Mouse (Mus musculus): ENCODE data around the gene Mrpl2. TPM values are rescaled to one million over a fixed set of nuclear protein-coding genes. Genes with fewer than 3 reads are reported as not detected.

Gene Mrpl2
- total RNA-seq, 2 experiments from 2014 or later = 82.7 to 120 TPM

DNA sequence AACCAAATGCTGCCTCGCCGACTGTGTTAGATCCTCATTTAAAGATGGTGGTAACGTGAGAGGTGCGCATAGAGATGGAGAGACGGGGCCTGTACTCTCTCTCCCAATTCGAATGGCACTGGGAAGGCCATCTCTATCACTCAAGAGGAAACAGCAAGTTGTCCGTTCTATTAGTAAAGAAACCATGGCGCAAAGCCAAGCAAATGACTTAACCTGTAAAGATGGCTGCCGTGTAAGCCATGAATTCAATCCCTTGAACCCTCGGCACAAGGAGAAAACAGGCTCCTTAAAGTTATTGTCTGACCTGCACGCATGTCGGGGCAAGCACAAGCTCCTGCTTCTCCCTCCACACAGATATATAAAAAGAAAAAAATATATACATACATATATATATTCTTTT lies 28.2 kb upstream of the Mrpl2 start:
- intact Hi-C loops (cut with DNase I) = no loop called here
- no peak for DNase-seq
- Histone ChIP-seq H3K27ac (no peak overlapping the region), H3K4me3 (no peak overlapping the region)
- no peak for TF ChIP-seq CTCF (IDR thresholded peaks at IDR 0.05)

GRCm38 (mm10) chr17:46618394-46618768 lies 27.6 kb upstream of the Mrpl2 start:
- DNase-seq = no peak
- H3K4me3 ChIP-seq = no peak overlapping the region
- TF ChIP-seq CTCF (IDR thresholded peaks at IDR 0.05) = no peak
- intact Hi-C loops (cut with DNase I) = no loop called here
- no peak overlapping the region for H3K27ac ChIP-seq

- DNase-seq = no peak
- H3K27ac ChIP-seq = no peak overlapping the region
Measured at GRCm38 (mm10) chr17:46618769-46619682, 27.0 kb upstream of the Mrpl2 start.

GRCm38 (mm10) chr17:46619683-46620357 lies 26.2 kb upstream of the Mrpl2 start:
- Histone ChIP-seq H3K4me3 (no peak overlapping the region), H3K27ac (no peak overlapping the region)
- TF ChIP-seq CTCF (IDR thresholded peaks at IDR 0.05) = no peak
- no peak for DNase-seq
- intact Hi-C loops (cut with DNase I) = no loop called here

More at GRCm38 (mm10) chr17:46618769-46619682, 27.0 kb upstream of the Mrpl2 start:
- intact Hi-C loops (cut with DNase I) = no loop called here
- no peak for TF ChIP-seq CTCF (IDR thresholded peaks at IDR 0.05)
- H3K4me3 ChIP-seq = no peak overlapping the region

DNA sequence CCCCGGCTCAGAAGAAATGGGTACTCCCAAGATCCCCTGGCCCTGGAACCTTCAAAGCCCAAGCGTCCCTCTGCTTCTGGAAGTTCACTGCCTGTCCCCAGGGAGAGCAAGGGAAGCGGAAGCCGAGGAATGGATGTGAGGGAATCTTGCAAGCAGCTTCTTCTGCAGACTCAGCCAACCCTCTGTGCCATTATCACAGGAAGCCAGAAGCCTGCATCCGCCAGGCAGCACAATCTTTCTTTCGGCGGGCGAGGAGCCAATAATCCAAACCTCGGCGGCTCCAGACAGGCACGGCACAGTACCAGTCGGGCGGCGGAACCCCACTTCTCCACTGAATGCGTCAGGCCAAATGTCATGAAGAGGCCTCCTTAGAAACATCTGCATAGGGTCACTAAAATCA lies 24.7 kb upstream of the Mrpl2 start:
- DNase-seq = peak; percentile 42
- intact Hi-C loops (cut with DNase I) = no loop called here
- TF ChIP-seq CTCF (IDR thresholded peaks at IDR 0.05) = no peak
- Histone ChIP-seq H3K4me3 (peak overlapping the region; percentile 17; the same call in 1 of the 2 replicates), H3K27ac (no peak overlapping the region)

DNA sequence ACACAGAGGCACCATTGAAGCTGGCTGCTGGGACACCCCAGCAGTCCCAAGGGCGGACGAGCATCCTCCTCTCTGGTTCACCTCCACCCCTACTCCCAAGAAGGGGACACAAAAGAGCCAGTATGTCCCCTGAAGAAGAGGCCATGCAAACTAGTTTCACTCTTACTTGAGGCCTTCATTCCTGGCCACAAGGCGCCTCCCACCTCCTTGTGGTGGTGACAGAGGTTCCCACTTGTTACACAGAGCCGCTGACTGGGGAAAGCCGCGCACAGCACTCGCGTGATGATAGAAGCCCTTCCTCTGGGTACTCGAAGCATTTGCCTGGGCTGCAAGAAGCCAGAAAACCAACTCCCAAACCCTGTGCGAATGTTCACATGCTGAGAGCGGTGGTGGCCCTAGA lies 23.8 kb upstream of the Mrpl2 start:
- no peak overlapping the region for H3K4me3 ChIP-seq
- TF ChIP-seq CTCF (IDR thresholded peaks at IDR 0.05) = no peak
- H3K27ac ChIP-seq = no peak overlapping the region
- intact Hi-C loops (cut with DNase I) = no loop called here
- DNase-seq = no peak

- TF ChIP-seq CTCF (IDR thresholded peaks at IDR 0.05) = peak; percentile 14; the same call in 1 of the 2 replicates
- no peak for DNase-seq
- no peak overlapping the region for H3K4me3 ChIP-seq
- intact Hi-C loops (cut with DNase I) = no loop called here
- H3K27ac ChIP-seq = peak overlapping the region; percentile 32
Measured at GRCm38 (mm10) chr17:46623819-46624557, 22.0 kb upstream of the Mrpl2 start.

DNA sequence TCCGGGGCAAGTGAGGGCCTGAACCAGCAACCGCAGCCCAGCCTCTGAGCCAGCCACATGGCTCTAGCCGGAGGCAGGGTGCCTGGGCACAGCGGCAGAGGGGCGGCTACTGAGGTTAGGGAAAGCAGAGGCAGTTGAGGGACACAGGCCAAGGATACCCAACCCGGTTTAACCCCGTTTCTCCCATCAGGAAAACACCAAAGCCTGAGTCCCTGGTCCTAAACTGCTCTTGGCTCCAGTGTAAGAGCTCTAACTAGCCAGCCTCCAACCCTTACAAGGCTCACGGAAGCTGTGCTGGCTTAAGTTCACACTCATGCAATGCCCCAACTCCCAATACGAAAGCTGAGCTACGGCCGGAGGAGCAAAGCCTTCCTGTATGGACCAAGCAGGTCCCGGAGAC lies 21.4 kb upstream of the Mrpl2 start:
- TF ChIP-seq CTCF (IDR thresholded peaks at IDR 0.05) = no peak
- intact Hi-C loops (cut with DNase I) = no loop called here
- Histone ChIP-seq H3K4me3 (no peak overlapping the region), H3K27ac (peak overlapping the region; percentile 32)
- no peak for DNase-seq

DNA sequence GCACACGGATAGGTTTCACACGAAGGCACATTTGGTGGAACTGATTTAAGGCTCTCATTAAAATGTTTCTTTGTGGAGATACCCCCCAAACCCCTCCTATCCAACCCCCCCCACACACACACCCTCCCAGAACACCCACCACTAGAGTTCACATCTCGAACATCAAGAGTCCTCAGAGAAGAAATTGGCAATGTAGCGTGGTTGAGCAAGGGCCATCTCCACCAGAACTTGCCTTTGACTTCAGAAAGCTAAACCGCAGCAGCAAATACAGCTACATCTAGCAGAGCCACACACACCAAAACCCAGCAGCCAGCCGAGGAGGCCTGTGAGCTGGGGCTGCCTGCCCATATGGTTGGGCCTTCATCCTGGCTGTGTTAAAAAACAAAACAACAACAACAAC lies 18.6 kb upstream of the Mrpl2 start:
- Histone ChIP-seq H3K27ac (no peak overlapping the region), H3K4me3 (no peak overlapping the region)
- DNase-seq = no peak
- TF ChIP-seq CTCF (IDR thresholded peaks at IDR 0.05) = no peak
- intact Hi-C loops (cut with DNase I) = no loop called here

- no peak for DNase-seq
- H3K4me3 ChIP-seq = peak overlapping the region; percentile 83
- intact Hi-C loops (cut with DNase I) = no loop called here
- peak overlapping the region; percentile 63 for H3K27ac ChIP-seq
- TF ChIP-seq CTCF (IDR thresholded peaks at IDR 0.05) = no peak
Measured at GRCm38 (mm10) chr17:46628471-46628790, 17.6 kb upstream of the Mrpl2 start.

DNA sequence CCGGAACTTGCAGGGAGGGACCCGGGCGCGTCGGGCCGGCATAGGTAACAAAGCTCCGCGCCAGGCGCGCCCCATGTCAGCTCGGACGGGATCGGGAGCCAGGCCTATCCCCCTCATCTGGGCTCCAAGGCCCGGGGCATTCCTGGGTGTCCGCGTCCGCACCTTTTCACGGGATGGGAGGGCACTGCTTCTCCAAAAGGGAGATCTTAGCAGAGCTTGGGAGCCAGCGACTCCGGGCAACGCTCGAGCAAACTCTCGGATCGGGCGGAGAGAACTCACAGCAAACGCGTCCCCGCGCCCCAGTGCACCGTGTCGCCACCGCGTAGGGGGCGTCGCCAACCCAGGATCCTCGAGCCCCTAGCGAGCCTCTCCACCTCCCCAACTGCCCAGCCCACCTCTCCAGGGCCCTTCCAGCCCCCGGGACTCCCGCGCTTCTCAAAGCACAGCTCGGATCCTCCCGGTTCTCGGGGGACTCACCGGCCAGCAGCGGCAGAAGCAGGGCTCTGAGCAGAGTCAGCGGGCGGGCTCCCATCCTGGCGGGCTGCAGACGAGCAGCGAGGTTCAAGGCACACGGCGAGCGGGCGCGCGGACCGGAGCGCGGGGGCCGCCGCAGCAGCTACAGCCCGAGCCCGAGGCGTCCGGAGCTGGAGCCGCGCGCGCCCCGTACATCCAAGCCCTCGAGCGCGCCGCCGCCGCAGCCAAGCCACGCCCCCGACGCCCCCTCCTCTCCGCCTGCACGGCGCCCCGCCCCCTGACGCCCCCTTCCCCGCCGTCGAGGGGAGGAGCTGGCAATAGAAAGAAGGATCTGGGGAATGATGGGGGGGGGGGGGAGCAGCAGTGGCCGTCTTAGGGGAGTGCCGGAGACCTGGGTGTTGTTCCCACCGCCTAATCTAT lies 17.0 kb upstream of the Mrpl2 start, which contains the start of gene Ptk7:
Gene Ptk7, minus strand, starts transcription at position 714 of the 894 bp plus-strand sequence.
- intact Hi-C loops (cut with DNase I) = no loop called here
- no peak for TF ChIP-seq CTCF (IDR thresholded peaks at IDR 0.05)
- peak; percentile 55 for DNase-seq
- H3K4me3 ChIP-seq = peak within 1 kb of the TSS; percentile 83
- H3K27ac ChIP-seq = peak within 1 kb of the TSS; percentile 63
